Mouse (Mus musculus): ENCODE measurements around the gene Exoc3l. TPM values are rescaled to one million over a fixed set of nuclear protein-coding genes. Genes with fewer than 3 reads are reported as not detected.
A peak's percentile ranks its signal among the peaks of the same experiment; 100 is the strongest.

The Exoc3l gene
- polyA plus RNA-seq, 1 experiment from 2014 or later, result 11.8 TPM

- no peaks in the 10 kb centered on the region for H3K9me3 ChIP-seq
- no peak overlapping the region for H3K27ac ChIP-seq
- 96% methylated on average over 12 of the region's 12 CpGs for WGBS
- H3K27me3 ChIP-seq (replicated peaks), result no peaks in the 10 kb centered on the region
- ATAC-seq (replicated peaks), result no peak
- H3K4me2 ChIP-seq, result no peak overlapping the region
- peaks cover 36% of the 10 kb centered on the region; the same call in 1 of the 2 replicates for H3K36me3 ChIP-seq (replicated peaks)
- peaks cover 15% of the 10 kb centered on the region for H3K4me1 ChIP-seq
- H3K4me3 ChIP-seq, result no peak overlapping the region
- H3K9ac ChIP-seq, result no peak overlapping the region
Measured at GRCm38 (mm10) chr8:105330325-105330724, 34.4 kb upstream of the Exoc3l start.

DNA sequence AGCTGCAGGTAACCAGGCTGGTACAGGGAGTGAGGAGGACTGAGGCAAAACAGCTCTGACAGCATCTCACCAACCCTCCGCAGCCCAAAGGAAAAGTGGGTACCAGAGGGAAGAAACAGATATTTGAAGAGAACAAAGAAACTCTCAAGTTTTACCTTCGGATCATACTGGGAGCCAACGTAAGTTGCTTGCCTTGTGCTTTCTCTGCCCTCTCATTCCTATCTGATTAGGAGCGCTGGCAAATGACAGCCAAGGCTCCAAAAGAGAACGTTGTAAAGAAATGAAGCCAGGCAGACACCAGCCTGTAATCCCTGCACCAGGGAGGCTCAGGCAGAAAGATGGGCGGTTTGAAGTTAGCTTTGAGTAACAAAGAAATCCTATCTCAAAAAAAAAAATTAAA lies 31.1 kb upstream of the Exoc3l start:
- peak overlapping the region; percentile 63 for H3K9ac ChIP-seq
- peak overlapping the region; percentile 83; the same call in 1 of the 2 replicates for H3K27ac ChIP-seq
- H3K36me3 ChIP-seq (replicated peaks), result peaks cover 43% of the 10 kb centered on the region; the same call in 1 of the 2 replicates
- H3K4me1 ChIP-seq, result peaks cover 26% of the 10 kb centered on the region
- WGBS, result 45% methylated on average over 6 of the region's 6 CpGs
- no peaks in the 10 kb centered on the region for H3K27me3 ChIP-seq (replicated peaks)
- H3K9me3 ChIP-seq, result no peaks in the 10 kb centered on the region
- peak overlapping the region; percentile 70 for H3K4me2 ChIP-seq
- ATAC-seq (replicated peaks), result no peak
- peak overlapping the region; percentile 91 for H3K4me3 ChIP-seq

DNA sequence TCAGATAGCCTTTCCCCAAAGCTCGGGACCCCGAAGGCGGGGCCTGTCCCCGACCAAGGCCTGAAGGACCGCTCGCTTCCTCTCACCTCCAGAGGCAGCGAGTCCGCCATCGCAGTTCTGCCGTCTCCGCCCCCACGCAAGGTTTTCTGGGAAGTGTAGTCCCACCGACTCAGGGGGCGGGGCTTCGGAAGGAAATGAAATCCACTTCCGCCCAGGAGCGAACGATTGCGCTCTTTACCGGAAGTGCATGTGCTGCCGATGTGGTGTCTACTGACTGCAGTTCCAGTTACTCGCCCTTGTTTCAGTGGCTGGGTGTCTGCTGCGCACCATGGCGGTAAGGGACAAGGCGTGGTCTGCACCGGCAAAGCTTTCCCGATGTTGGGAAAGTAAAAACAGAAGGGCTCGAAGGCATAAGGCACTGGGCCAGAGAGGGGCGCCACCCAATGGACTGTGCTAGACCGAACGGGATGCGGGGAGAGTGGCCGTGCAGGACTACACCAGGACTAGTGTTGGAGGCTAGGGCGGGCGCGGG lies 30.3 kb upstream of the Exoc3l start, which contains the start of the genes Lrrc29 and Tmem208:
Lrrc29 (minus strand) TSS at position 138 of the 532 bp plus-strand sequence.
Tmem208 (plus strand) TSS at position 214 of the 532 bp plus-strand sequence.
- Histone ChIP-seq H3K36me3 (replicated peaks) (peaks cover 36% of the 10 kb centered on the region; the same call in 1 of the 2 replicates), H3K27ac (peak within 1 kb of the TSS; percentile 83), H3K4me2 (peak within 1 kb of the TSS; percentile 93), H3K9ac (peak within 1 kb of the TSS; percentile 93), H3K27me3 (replicated peaks) (no peaks in the 10 kb centered on the region), H3K4me3 (peak within 1 kb of the TSS; percentile 91), H3K4me1 (peaks cover 26% of the 10 kb centered on the region), H3K9me3 (no peaks in the 10 kb centered on the region)
- ATAC-seq (replicated peaks), result peak; percentile 92
- WGBS, result under 1% methylated on average over 36 of the region's 36 CpGs

- Histone ChIP-seq H3K4me2 (peak overlapping the region; percentile 93), H3K4me3 (peak overlapping the region; percentile 91), H3K27me3 (replicated peaks) (no peaks in the 10 kb centered on the region), H3K9ac (peak overlapping the region; percentile 93), H3K27ac (peak overlapping the region; percentile 81), H3K36me3 (replicated peaks) (peaks cover 31% of the 10 kb centered on the region; the same call in 1 of the 2 replicates), H3K4me1 (peaks cover 26% of the 10 kb centered on the region), H3K9me3 (no peaks in the 10 kb centered on the region)
- under 1% methylated on average over 12 of the region's 12 CpGs for WGBS
- ATAC-seq (replicated peaks), result peak; percentile 71
Measured at GRCm38 (mm10) chr8:105325641-105326093, 29.8 kb upstream of the Exoc3l start.

GRCm38 (mm10) chr8:105323183-105323582 lies 27.3 kb upstream of the Exoc3l start:
- no peaks in the 10 kb centered on the region for H3K27me3 ChIP-seq (replicated peaks)
- no peak overlapping the region for H3K4me3 ChIP-seq
- no peak overlapping the region for H3K9ac ChIP-seq
- H3K9me3 ChIP-seq, result no peaks in the 10 kb centered on the region
- H3K27ac ChIP-seq, result no peak overlapping the region
- peaks cover 10% of the 10 kb centered on the region; the same call in 1 of the 2 replicates for H3K36me3 ChIP-seq (replicated peaks)
- no peak overlapping the region for H3K4me2 ChIP-seq
- 88% methylated on average over 4 of the region's 4 CpGs for WGBS
- H3K4me1 ChIP-seq, result peaks cover 26% of the 10 kb centered on the region
- ATAC-seq (replicated peaks), result no peak

GRCm38 (mm10) chr8:105318662-105319190 lies 22.8 kb upstream of the Exoc3l start:
- Histone ChIP-seq H3K9me3 (no peaks in the 10 kb centered on the region), H3K27ac (no peak overlapping the region), H3K9ac (no peak overlapping the region), H3K36me3 (replicated peaks) (peaks cover 34% of the 10 kb centered on the region; the same call in 1 of the 2 replicates), H3K4me3 (no peak overlapping the region), H3K4me2 (no peak overlapping the region), H3K27me3 (replicated peaks) (no peaks in the 10 kb centered on the region), H3K4me1 (no peaks in the 10 kb centered on the region)
- no peak for ATAC-seq (replicated peaks)
- WGBS, result 82% methylated on average over 11 of the region's 11 CpGs

GRCm38 (mm10) chr8:105317941-105318340 lies 22.0 kb upstream of the Exoc3l start:
- no peak for ATAC-seq (replicated peaks)
- WGBS, result 87% methylated on average over 4 of the region's 4 CpGs
- no peak overlapping the region for H3K9ac ChIP-seq
- no peak overlapping the region for H3K4me2 ChIP-seq
- no peaks in the 10 kb centered on the region for H3K27me3 ChIP-seq (replicated peaks)
- H3K27ac ChIP-seq, result no peak overlapping the region
- no peaks in the 10 kb centered on the region for H3K4me1 ChIP-seq
- H3K36me3 ChIP-seq (replicated peaks), result peaks cover 35% of the 10 kb centered on the region; the same call in 1 of the 2 replicates
- H3K4me3 ChIP-seq, result no peak overlapping the region
- no peaks in the 10 kb centered on the region for H3K9me3 ChIP-seq

GRCm38 (mm10) chr8:105315073-105315769 lies 19.3 kb upstream of the Exoc3l start:
- WGBS, result 93% methylated on average over 18 of the region's 18 CpGs
- Histone ChIP-seq H3K9me3 (no peaks in the 10 kb centered on the region), H3K4me3 (no peak overlapping the region), H3K9ac (no peak overlapping the region), H3K36me3 (replicated peaks) (peaks cover 44% of the 10 kb centered on the region; the same call in 1 of the 2 replicates), H3K4me2 (no peak overlapping the region), H3K27ac (no peak overlapping the region), H3K27me3 (replicated peaks) (no peaks in the 10 kb centered on the region), H3K4me1 (no peaks in the 10 kb centered on the region)
- no peak for ATAC-seq (replicated peaks)

DNA sequence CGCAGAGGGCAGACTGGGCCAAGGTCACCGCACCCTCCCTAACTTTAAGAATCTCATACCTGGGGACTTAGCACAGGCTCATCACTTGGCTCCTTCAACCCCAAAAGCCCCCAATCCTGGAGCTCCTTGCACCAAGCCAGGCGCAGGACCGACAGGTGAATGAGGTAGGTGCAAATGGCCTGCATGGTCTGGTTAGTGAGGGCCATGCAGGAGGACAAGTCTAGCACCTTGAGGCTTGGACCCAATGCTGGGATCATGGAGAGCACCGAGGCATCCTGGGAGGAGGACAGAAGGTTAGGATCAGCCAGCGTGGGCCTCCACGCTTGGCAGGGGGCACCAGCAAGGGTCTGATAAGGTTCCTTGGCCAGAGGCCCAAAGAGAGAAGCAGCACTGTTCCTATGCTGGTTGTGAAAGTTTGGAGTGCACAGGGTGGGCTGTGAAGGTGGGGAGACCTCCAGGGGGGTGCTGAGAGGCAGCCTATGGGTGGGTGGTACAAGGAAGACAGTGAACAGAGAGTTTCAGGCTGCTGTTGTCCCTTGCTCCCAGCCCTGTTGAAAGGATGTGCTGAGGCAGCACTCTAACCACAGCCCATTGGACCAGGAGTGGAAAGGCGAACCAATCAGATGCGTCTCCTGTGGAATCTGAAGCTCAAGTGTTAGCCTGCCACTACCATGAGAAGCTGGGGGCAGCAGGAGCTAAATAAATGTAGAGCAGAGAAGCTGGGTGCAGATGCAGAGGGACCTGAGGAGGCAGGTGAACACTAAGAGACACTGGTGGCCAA lies 17.9 kb upstream of the Exoc3l start:
- Histone ChIP-seq H3K27ac (no peak overlapping the region), H3K9me3 (no peaks in the 10 kb centered on the region), H3K9ac (no peak overlapping the region), H3K27me3 (replicated peaks) (no peaks in the 10 kb centered on the region), H3K4me1 (no peaks in the 10 kb centered on the region), H3K4me2 (no peak overlapping the region), H3K4me3 (no peak overlapping the region), H3K36me3 (replicated peaks) (peaks cover 49% of the 10 kb centered on the region; the same call in 1 of the 2 replicates)
- ATAC-seq (replicated peaks), result no peak
- 79% methylated on average over 9 of the region's 9 CpGs for WGBS

- 94% methylated on average over 8 of the region's 8 CpGs for WGBS
- Histone ChIP-seq H3K4me1 (no peaks in the 10 kb centered on the region), H3K9me3 (no peaks in the 10 kb centered on the region), H3K4me2 (no peak overlapping the region), H3K9ac (no peak overlapping the region), H3K4me3 (no peak overlapping the region), H3K36me3 (replicated peaks) (peaks cover 46% of the 10 kb centered on the region; the same call in 1 of the 2 replicates), H3K27me3 (replicated peaks) (no peaks in the 10 kb centered on the region), H3K27ac (no peak overlapping the region)
- no peak for ATAC-seq (replicated peaks)
Measured at GRCm38 (mm10) chr8:105312891-105313481, 17.1 kb upstream of the Exoc3l start.

DNA sequence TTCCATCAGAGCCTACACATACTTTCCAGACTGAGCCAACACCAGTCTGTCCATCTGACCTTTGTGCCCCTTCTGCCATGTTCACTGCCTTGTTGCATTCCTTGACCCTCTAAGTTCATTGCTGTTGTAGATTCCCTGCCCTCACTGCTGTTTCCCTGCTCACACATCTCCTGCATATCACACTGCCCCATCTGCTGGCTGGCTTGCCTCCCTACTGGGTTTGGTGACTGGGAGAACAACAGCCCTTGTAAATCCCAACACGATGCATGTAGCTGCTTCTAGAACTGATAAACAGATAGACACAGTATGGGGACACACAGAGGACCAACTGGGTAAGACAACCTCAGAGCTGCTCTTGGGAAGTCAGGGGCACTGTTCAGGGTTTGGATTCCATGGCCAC lies 15.8 kb upstream of the Exoc3l start:
- H3K9ac ChIP-seq, result no peak overlapping the region
- no peaks in the 10 kb centered on the region for H3K9me3 ChIP-seq
- 79% methylated on average over 1 of the region's 1 CpGs for WGBS
- H3K4me1 ChIP-seq, result no peaks in the 10 kb centered on the region
- no peak for ATAC-seq (replicated peaks)
- H3K36me3 ChIP-seq (replicated peaks), result peaks cover 47% of the 10 kb centered on the region; the same call in 1 of the 2 replicates
- H3K4me2 ChIP-seq, result no peak overlapping the region
- no peak overlapping the region for H3K4me3 ChIP-seq
- H3K27me3 ChIP-seq (replicated peaks), result no peaks in the 10 kb centered on the region
- H3K27ac ChIP-seq, result no peak overlapping the region

Measured in midbrain, embryonic 15.5 days (tissue).